Mouse (Mus musculus) midbrain, embryonic 12.5 days (tissue): ENCODE data around the gene Gm20388. TPM values are rescaled to one million over a fixed set of nuclear protein-coding genes. Genes with fewer than 3 reads are reported as not detected.

Source experiments
- ATAC-seq: fragments of 200-750 bp; cut with Nextera tagmentation; 2 replicates; pipeline ENCODE4 v1.8.0; 2017; ENCODE audit warnings: low read depth, moderate TSS enrichment, moderate library complexity; ENCODE audit not compliant: low FRiP score
- H3K27ac ChIP-seq: fragments of 300-500 bp; sonication (generic); replicated peaks from 2 replicates; pipeline ENCODE4 v1.5.1; 2016; ENCODE audit warnings: mild to moderate bottlenecking
- H3K27me3 ChIP-seq: fragments of 300-500 bp; sonication (generic); 2 replicates; pipeline ENCODE4 v1.6.1; 2016; ENCODE audit warnings: mild to moderate bottlenecking
- H3K36me3 ChIP-seq: fragments of 300-500 bp; sonication (generic); 2 replicates; pipeline ENCODE4 v1.6.1; 2016
- H3K4me1 ChIP-seq: fragments of 300-500 bp; sonication (generic); 2 replicates; pipeline ENCODE4 v1.6.1; 2016
- H3K4me2 ChIP-seq: fragments of 300-500 bp; sonication (generic); replicated peaks from 2 replicates; pipeline ENCODE4 v1.6.1; 2016; ENCODE audit warnings: mild to moderate bottlenecking, moderate library complexity
- H3K4me3 ChIP-seq: fragments of 300-500 bp; sonication (generic); 2 replicates; pipeline ENCODE4 v1.5.1; 2016; ENCODE audit warnings: mild to moderate bottlenecking
- H3K9ac ChIP-seq: fragments of 300-500 bp; sonication (generic); replicated peaks from 2 replicates; pipeline ENCODE4 v1.6.1; 2016; ENCODE audit warnings: mild to moderate bottlenecking, moderate library complexity
- H3K9me3 ChIP-seq: fragments of 300-500 bp; sonication (generic); 2 replicates; pipeline ENCODE4 v1.6.1; 2016; ENCODE audit warnings: mild to moderate bottlenecking
- WGBS: fragments of 180-500 bp; shearing (Covaris S2); methylation state at CpG from one replicate; pipeline ENCODE4 v1.1.7; 2016; 5-methylcytosine and 5-hydroxymethylcytosine counted together
- polyA plus RNA-seq: library from polyadenylated mRNA; unstranded; fragments of >200 nt; fragmentation: Nextera tagmentation; extraction: Ambion mirVana; gene quantifications from 2 replicates; pipeline ENCODE4 v1.2.1, GENCODE M21; 2016

Gm20388 gene
- polyA plus RNA-seq, 1 experiment from 2014 or later = not detected

DNA sequence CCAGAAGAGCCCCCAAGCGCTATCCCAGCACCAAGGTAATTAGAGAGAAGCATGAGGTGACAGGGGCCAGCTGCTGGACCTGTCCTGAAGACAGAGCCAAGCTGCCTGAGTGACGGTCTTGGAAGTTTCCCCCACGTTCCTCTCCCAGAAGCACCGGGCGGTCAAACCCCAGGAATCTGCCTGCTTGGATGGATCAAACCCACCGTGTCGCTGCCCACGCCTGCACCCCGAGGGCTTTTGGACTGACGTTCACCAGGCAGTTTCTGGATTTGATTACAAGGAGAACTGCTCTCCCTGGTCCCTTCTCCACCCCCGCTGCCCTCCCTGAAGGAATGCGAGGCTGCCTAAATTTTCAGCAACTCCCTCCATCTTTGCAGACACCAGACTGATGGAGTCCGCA, 1432.3 kb downstream of the Gm20388 start:
- H3K36me3 ChIP-seq = no peaks in the 10 kb centered on the region
- no peaks in the 10 kb centered on the region; the same call in 1 of the 2 replicates for H3K4me1 ChIP-seq
- ATAC-seq = no peak
- WGBS = 76% methylated on average over 13 of the region's 13 CpGs
- H3K9ac ChIP-seq = no peak overlapping the region
- H3K27ac ChIP-seq = no peak overlapping the region
- no peak overlapping the region for H3K4me3 ChIP-seq
- no peak overlapping the region for H3K4me2 ChIP-seq
- H3K27me3 ChIP-seq = no peaks in the 10 kb centered on the region
- no peaks in the 10 kb centered on the region for H3K9me3 ChIP-seq

DNA sequence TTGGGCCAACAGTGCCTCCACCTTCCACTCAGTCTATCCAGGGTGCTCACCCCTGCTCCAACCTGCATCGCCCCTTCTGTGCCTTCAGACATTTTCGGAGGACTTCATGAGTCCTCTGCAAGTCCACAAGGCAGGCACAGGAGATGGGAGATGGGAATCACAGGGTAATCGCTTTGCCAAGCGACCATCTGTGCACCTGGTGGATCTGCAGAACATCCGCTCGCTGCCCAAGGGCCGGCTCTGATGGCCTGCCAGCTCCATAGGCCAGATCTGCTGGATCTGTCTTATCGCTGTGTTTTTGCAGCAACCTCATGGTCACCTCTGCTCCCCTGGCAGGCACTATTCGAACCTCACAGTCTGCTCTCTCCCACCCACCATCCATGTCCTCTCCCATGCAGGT, 1433.8 kb downstream of the Gm20388 start:
- 85% methylated on average over 9 of the region's 9 CpGs for WGBS
- Histone ChIP-seq H3K4me3 (no peak overlapping the region), H3K27ac (no peak overlapping the region), H3K27me3 (no peaks in the 10 kb centered on the region), H3K4me2 (no peak overlapping the region), H3K36me3 (no peaks in the 10 kb centered on the region), H3K9ac (no peak overlapping the region), H3K9me3 (no peaks in the 10 kb centered on the region), H3K4me1 (peaks cover 3% of the 10 kb centered on the region)
- no peak for ATAC-seq

DNA sequence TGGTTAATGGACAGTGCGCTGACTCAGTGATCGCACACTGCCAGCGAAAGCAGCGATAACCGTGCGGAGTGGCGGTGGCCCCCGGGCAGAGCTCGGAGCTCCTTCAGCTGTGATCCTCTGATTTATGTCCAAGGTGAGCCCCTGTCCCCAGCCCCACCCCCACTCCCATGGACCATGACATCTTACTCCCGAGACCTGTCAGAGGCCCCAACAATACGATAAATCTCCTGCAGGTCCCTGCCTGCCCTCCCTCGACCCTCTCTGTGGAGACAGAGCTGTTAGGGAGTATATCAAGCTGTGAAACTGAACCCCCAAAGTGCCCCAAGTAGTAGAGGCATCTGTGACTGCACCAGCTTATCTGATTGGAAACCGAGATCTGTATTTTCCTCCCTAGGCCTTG, 1435.5 kb downstream of the Gm20388 start:
- no peaks in the 10 kb centered on the region for H3K9me3 ChIP-seq
- 84% methylated on average over 13 of the region's 13 CpGs for WGBS
- H3K36me3 ChIP-seq = no peaks in the 10 kb centered on the region
- H3K4me3 ChIP-seq = no peak overlapping the region
- ATAC-seq = no peak
- H3K4me1 ChIP-seq = peaks cover 3% of the 10 kb centered on the region
- no peak overlapping the region for H3K27ac ChIP-seq
- no peak overlapping the region for H3K4me2 ChIP-seq
- no peak overlapping the region for H3K9ac ChIP-seq
- no peaks in the 10 kb centered on the region for H3K27me3 ChIP-seq

DNA sequence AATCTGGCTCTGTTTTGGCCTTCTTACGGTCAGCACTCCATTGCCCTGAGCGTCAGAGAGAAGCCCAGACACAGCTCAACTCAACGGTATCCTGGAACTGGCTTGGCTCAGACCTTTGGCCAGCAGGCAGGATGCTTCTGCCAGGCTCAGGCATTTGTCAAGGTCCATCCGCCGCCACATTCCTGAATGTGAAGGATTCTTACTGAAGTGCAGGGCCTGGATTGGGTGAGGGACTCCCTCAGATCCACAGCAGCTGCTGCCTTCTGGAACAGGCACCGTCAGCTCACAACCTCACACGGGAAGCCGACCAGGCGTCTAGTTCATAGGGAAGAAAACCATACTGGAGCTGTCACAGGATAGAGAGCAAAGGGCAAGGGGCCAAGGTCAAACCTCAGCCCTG, 1436.2 kb downstream of the Gm20388 start:
- Histone ChIP-seq H3K36me3 (no peaks in the 10 kb centered on the region), H3K27ac (no peak overlapping the region)
- 73% methylated on average over 9 of the region's 9 CpGs for WGBS

DNA sequence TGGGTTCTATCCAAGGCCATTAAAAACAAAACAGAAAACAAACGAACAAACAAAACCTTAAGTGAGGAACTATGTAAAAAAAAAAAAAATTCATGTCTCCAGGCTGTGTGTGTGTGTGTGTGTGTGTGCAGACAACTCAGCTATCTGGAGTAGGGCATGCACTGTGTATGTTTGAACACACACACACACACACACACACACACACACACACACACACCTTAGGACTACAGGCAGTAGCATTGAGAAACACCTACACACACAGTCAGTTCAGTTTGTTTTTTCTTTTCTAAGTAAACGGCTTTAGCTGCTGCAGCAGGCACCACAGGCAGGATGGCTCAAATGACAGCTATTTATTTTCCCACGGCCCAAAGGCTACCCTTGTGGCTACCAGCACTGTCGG, 1438.4 kb downstream of the Gm20388 start:
- Histone ChIP-seq H3K9ac (no peak overlapping the region), H3K27me3 (0 out of 2 replicates have a peak, but pooled peaks cover 4% of the 10 kb centered on the region), H3K36me3 (no peaks in the 10 kb centered on the region), H3K4me1 (peaks cover 3% of the 10 kb centered on the region; the same call in 1 of the 2 replicates), H3K9me3 (no peaks in the 10 kb centered on the region), H3K4me3 (no peak overlapping the region), H3K4me2 (no peak overlapping the region), H3K27ac (no peak overlapping the region)
- no peak for ATAC-seq
- 52% methylated on average over 4 of the region's 4 CpGs for WGBS

More for the DNA sequence above, 1436.2 kb downstream of the Gm20388 start:
- Histone ChIP-seq H3K4me1 (peaks cover 3% of the 10 kb centered on the region), H3K27me3 (0 out of 2 replicates have a peak, but pooled peaks cover 2% of the 10 kb centered on the region), H3K4me2 (no peak overlapping the region), H3K9me3 (no peaks in the 10 kb centered on the region), H3K9ac (no peak overlapping the region), H3K4me3 (no peak overlapping the region)
- ATAC-seq = no peak

DNA sequence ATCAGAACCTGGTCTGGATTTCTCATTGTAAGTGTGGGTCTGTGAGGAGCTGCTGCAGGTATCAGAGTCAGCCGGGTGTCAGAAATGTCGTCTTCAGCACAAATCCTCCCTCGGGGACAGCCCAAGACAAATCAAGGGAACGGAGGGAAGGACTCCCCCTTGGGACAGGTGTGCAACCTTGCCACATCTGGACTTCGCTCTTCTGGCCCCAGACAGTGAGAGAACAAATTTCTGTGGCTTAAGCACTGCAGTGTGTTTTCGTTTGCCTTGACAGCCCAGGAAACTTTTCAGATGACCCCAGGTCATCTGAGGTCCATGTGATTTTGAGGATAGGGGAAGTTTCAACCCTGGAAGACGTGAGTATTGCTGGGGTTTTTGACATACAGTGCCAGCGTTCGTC, 1440.2 kb downstream of the Gm20388 start:
- 72% methylated on average over 9 of the region's 9 CpGs for WGBS
- no peaks in the 10 kb centered on the region for H3K9me3 ChIP-seq
- H3K4me3 ChIP-seq = no peak overlapping the region
- H3K36me3 ChIP-seq = no peaks in the 10 kb centered on the region
- H3K4me2 ChIP-seq = no peak overlapping the region
- no peak overlapping the region for H3K27ac ChIP-seq
- H3K4me1 ChIP-seq = peaks cover 3% of the 10 kb centered on the region; the same call in 1 of the 2 replicates
- H3K27me3 ChIP-seq = 0 out of 2 replicates have a peak, but pooled peaks cover 4% of the 10 kb centered on the region
- no peak for ATAC-seq
- no peak overlapping the region for H3K9ac ChIP-seq

DNA sequence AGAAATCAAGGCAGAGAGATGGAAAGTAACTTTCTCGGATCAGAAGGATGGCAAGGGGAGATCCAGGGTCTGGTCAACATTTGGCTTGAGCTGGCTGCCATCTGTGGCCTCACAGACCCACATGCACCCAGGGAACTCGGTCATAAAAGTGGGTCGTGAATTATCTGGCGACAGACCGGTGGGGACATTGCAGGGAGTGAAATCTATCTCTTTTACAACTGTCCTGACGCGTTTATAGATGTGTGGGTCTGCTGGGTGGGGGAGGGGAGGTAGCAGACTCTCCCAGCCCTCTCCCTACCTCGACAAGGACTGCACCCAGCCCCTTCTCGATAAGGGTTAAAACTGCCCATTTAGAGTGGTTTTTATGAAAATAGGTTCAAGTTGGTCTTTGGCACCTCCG, 1444.2 kb downstream of the Gm20388 start:
- ATAC-seq = no peak
- Histone ChIP-seq H3K4me3 (no peak overlapping the region), H3K27ac (no peak overlapping the region), H3K9me3 (no peaks in the 10 kb centered on the region), H3K9ac (no peak overlapping the region), H3K36me3 (no peaks in the 10 kb centered on the region), H3K27me3 (0 out of 2 replicates have a peak, but pooled peaks cover 13% of the 10 kb centered on the region), H3K4me1 (peaks cover 13% of the 10 kb centered on the region), H3K4me2 (no peak overlapping the region)
- WGBS = 82% methylated on average over 10 of the region's 10 CpGs

DNA sequence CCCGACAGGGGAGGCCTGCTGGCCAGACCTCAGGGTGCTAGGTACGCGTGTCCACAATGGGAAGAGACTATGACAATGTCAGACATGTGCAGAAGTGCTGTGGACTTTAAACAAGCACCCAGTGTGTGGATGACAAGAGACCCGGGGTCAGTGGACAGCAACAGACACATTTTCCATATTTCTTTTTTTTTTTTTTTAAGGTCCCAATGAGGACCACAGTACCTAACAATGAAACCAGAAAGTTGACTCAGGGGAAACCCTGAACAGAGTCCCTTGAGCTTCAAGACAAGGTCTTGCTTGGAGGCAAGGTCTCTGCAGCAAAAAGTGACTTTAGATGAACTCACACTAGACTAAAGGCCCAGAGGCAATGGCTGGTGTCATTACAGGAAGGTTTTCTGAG, 1446.8 kb downstream of the Gm20388 start:
- H3K27ac ChIP-seq = no peak overlapping the region
- no peak for ATAC-seq
- H3K4me1 ChIP-seq = peaks cover 15% of the 10 kb centered on the region
- H3K4me3 ChIP-seq = no peak overlapping the region
- H3K36me3 ChIP-seq = no peaks in the 10 kb centered on the region
- H3K27me3 ChIP-seq = peaks cover 18% of the 10 kb centered on the region; the same call in 1 of the 2 replicates
- no peak overlapping the region for H3K9ac ChIP-seq
- 89% methylated on average over 4 of the region's 4 CpGs for WGBS
- H3K9me3 ChIP-seq = no peaks in the 10 kb centered on the region
- H3K4me2 ChIP-seq = no peak overlapping the region

DNA sequence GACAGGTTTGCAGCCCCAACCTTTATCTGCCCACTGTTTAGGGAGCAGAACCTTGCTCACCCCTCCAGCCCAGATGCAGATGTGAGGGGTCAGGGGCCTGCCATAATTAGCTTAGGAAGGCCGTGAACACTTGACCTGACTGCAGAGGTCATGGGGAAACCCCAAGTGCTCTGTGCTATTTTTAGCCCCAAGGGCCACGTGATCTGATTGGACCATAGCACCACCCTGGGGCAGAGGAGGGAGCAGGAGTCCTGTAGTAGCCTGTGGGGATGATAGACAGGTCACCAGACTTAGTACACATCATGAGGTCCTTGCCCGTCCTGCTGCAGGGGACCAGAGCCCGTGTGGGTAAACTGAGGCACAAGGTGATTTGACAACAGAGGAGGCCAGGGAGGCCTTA, 1448.0 kb downstream of the Gm20388 start:
- H3K4me2 ChIP-seq = no peak overlapping the region
- peaks cover 22% of the 10 kb centered on the region; the same call in 1 of the 2 replicates for H3K27me3 ChIP-seq
- H3K9ac ChIP-seq = no peak overlapping the region
- no peak overlapping the region for H3K4me3 ChIP-seq
- H3K27ac ChIP-seq = no peak overlapping the region
- no peaks in the 10 kb centered on the region for H3K9me3 ChIP-seq
- 61% methylated on average over 4 of the region's 4 CpGs for WGBS
- no peak for ATAC-seq
- no peaks in the 10 kb centered on the region for H3K36me3 ChIP-seq
- H3K4me1 ChIP-seq = peaks cover 15% of the 10 kb centered on the region

DNA sequence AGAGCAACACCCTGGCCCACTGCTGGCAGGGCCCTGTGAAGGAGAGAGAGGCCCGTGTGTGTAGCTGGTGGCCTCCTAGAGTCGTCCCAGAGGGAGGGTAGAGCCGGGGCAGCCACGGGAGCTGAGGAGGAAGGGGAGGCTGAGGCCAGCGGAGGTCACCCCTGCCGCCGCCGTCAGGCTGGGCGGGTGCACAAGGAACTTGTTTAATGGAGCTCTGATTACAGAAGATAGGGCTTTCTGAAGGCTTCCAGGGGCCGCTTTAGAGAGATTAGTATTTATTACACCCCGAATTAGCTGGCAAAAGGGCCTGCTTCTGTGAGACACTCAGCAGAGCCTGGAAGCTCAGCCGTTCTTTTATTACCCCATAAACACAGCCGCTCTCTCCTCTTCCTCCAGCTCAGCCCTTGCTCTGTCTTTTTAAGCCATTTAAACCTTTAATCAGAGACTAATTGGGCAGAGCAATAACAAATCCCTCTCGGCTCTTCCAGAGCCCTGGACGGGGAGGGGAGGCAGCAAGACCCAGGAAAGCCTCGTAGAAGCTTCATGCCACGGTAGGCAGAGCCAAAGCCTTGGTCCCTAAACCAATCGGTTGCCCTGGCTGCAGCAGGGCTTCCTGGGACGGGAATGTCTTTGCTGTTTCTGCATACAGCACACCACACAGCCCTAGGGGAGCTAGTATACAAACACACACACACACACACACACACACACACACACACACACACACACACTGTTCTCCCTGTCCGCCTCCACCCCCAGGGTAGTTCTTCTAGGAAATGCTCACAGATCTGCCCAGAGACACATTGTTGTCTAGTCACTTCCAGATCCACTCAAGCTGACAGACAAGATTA, 1448.7 kb downstream of the Gm20388 start:
- no peak overlapping the region; the same call in 1 of the 2 replicates for H3K4me2 ChIP-seq
- peaks cover 23% of the 10 kb centered on the region; the same call in 1 of the 2 replicates for H3K27me3 ChIP-seq
- 19% methylated on average over 20 of the region's 20 CpGs for WGBS
- H3K4me1 ChIP-seq = peaks cover 15% of the 10 kb centered on the region
- no peaks in the 10 kb centered on the region for H3K9me3 ChIP-seq
- H3K4me3 ChIP-seq = no peak overlapping the region
- no peak overlapping the region for H3K27ac ChIP-seq
- no peak overlapping the region for H3K9ac ChIP-seq
- no peak for ATAC-seq
- no peaks in the 10 kb centered on the region for H3K36me3 ChIP-seq

DNA sequence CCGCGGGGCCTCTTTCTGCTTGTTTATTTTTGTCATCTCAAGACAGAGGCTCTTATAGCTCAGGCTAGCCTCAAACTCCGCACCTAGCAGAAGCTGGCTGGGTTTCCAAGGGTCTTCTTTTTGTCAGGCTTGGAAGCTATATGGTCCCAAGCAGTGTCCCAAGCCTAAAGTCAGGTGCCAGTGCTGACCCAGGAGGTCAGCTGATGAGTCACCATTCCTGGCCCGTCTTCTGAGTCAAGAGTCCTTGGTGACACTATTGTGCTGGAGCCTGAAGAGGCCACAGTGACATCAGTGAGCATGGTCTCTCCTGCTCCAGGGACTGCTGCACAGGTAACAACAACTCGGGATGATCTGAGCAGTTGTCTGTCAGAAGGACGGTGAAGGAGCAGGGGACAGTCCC, 1449.4 kb downstream of the Gm20388 start:
- Histone ChIP-seq H3K4me2 (no peak overlapping the region), H3K27ac (no peak overlapping the region), H3K4me1 (peaks cover 15% of the 10 kb centered on the region), H3K27me3 (peaks cover 23% of the 10 kb centered on the region), H3K4me3 (no peak overlapping the region), H3K9ac (no peak overlapping the region), H3K36me3 (no peaks in the 10 kb centered on the region), H3K9me3 (no peaks in the 10 kb centered on the region)
- no peak for ATAC-seq
- 74% methylated on average over 6 of the region's 6 CpGs for WGBS

DNA sequence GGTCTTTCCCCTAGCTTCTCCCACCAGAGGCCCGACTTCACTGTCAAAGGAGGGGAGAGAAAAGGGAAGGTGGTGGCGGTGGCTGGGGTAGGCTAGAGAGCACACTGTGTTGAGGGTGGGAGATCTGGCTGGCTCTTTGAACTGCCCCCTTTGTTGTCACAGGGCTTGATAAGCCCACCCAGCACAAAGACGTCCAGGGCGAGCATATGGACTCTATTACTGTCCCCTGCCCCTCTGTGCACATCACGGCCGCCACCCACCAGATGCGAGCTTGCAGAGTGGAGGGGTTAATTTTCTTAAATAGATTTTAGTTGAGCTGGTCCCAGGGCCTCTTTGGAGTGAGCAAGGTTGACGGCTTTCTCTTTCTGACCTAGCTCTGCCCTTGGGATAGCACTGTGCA, 1450.5 kb downstream of the Gm20388 start:
- H3K4me2 ChIP-seq = no peak overlapping the region
- H3K9me3 ChIP-seq = no peaks in the 10 kb centered on the region
- H3K4me3 ChIP-seq = no peak overlapping the region
- H3K9ac ChIP-seq = no peak overlapping the region
- H3K4me1 ChIP-seq = peaks cover 15% of the 10 kb centered on the region
- no peak for ATAC-seq
- 64% methylated on average over 8 of the region's 8 CpGs for WGBS
- no peaks in the 10 kb centered on the region for H3K36me3 ChIP-seq
- peaks cover 23% of the 10 kb centered on the region for H3K27me3 ChIP-seq
- no peak overlapping the region for H3K27ac ChIP-seq
